Mouse (Mus musculus) kidney, adult 11 months (tissue): ENCODE data around the gene Rap1gds1.

ENCODE experiments used
- DNase-seq: peaks from one replicate; pipeline ENCODE4 v3.0.0; 2022

Rap1gds1 gene

DNA sequence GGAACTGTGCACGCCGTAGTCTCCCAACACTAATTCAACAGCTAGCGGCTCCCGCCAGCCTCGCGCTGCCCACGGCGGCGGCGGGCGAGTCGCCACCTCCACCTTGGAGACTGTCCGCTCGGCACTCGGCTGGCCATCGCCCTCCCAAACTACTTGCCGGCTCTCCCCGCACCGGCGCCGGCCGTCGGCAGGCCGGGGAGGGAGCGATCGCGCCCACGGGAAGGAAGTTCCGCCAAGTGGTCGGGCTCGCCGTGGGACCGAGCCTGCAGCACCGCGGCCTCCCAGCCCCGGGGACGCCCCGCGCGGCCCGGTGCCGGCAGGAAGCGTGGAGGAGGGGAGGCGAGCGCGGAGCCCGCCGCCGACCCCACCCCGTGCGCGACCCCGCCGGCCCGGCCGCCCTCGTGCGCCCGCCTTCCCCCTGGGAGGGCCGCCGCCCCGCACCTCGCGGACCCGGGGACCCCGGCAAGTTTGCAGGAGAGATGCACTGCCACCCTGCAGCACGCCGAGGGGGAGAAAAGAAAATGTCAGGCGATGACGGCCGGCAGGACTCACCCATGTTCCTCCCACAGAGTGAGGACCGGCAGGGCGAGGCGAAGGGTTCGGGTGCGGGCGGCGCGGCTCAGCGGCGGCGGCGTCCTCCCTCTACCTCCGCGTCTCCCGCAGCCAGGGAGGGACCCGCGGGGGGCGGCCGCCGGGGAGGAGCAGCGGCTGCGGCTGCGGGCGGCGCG is at the start of gene Rap1gds1:
Rap1gds1 (minus strand) TSS at position 718 of the 728 bp plus-strand sequence.
- peak; percentile 62 for DNase-seq

DNA sequence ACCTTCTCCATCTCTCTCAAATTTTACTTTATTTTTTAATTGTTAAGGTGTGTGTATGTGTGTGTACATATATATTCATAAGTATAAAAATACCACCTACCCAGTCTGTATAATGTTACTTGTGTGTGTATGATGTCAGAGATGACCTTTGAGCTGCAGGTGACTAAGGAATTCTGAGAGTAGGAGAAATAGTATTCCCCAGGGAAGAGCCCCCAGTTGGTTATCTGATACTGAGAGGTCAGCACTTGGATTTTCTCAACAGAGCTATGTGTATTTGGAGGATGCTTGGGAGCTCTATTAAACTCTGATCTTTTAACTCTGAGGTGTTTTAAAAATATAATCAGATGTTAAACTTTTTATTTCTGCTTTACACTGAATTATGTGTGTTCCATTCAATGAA is 43.4 kb upstream of the Rap1gds1 start:
- DNase-seq = no peak

DNA sequence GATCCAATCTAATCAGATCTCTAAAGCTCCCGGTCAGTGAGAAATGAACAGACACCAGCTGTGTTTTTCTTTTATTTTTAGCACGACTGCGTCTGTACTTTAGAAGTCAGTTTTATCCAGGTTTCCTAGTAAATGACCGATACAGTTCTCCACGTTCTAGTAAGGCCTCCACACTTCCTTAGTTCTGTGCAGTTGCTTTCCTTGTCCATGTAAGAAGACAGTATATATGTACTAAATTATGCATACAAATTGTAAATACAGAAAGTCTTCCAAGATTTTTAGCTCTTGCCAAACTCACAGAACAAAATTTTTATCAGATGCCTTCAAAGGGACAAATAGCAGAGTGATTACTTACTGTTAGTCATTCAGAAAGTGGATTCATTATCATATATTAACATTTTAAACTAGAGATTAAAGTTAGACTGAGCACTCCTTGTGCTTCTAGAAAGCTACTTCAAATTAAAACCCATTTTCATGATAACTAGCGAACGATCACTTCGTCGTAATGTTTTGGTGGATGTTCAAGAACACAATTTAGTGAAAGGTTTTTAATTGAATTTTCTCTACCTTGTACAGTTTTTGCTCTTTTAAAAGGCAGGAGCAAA is 41.8 kb upstream of the Rap1gds1 start:
- no peak for DNase-seq

DNA sequence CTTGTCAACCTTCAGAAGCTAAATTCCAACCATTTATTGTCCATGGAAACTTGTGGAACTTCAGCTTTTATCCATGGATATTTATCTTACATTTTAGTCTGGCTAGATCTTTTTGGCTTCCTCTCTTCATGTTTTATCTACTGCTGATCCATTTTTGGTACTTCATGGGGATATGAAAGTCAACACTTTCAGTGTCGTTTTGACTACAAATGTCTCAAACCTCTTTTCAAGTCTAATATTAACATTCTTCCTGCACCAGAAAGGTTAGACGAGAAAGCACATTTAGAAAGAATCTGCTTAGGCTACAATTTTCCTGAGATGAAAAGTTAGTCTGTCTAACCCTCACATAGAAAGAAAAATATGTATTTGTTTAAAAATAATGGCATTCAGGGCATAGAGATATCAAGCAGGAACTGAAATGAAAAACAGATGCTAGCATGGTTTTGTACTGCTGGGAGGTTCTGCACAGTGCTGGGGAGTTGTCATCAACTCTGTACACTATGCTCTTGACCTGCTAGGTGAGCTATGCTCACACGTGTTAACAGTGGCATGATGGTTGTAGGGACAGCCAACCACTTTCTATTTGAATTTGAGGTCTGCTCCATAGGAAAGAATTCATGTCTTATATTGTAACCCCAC is 37.5 kb upstream of the Rap1gds1 start:
- no peak for DNase-seq

DNA sequence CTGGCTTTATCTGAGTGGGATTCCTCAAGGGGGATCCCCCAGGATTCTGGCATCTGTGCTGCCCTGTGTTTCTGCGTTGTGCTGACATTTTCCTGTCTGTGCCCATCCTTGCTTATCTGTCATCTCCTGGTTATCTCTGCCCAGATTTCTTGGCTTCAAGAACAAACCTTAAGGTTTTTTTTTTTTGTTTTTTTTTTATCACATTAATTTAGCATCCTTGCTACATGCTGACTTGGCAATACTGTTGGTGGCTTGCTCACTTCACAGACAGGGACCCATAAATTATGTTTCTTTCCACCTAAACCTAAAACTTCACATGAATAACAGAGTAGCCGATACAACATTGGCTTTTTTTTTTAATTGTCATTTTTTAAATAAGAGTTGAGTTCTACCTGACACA is 36.9 kb upstream of the Rap1gds1 start:
- no peak for DNase-seq

DNA sequence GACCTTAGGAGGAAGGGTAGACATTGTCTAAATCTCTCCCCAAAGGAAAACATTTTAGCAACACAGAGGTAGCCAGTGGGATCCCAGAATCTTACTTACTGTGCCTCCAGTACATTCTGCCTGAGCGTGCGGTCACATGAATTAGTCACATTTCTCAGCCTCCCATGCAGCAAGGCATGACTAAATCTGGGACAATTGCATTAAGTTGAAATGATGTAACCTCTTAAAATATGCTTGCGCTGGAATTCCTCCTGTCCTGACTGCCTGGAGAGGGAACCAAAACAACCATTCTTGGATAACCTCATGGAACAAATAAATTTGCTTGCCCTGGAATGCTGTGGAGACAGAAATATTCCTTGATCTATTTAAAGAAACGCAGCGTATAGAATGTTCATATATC is 33.2 kb upstream of the Rap1gds1 start:
- DNase-seq = no peak

DNA sequence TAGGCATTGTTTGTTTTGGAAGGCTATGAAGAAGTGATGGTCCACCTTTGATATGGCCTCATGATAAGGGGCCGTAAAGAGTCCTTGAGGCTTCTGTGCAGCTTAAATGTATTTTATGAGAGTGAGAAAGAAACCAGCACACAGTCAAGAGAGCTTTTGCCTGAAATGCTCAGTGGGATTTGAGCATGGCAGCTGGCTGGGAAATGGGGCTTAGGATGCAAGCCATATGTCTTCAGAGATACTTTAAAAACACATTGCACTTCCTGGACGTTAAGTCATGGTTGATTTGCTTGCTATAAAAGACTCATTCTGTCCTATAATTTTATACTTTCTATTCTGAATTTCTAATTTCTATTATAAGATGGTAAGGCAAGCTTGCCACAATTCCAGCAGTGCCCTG is 28.9 kb upstream of the Rap1gds1 start:
- no peak for DNase-seq

DNA sequence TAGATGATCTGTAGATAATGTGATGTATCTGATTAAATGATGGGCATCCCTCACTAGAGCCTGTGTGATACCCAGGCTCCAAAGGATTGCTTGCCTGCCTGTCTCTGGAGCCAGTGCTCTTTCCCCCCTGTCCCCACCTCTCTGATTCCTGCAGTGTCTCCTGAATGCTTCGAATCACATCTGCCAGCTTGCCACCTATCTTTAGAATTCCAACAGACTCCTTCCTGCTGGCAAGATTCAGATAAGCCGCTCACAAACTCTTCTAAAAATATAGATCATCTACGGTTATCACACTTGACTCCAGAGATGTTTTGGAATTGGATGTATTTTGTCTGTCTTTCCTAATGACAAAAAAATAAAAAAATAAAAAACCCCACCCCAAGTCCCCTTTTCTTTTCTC is 28.3 kb upstream of the Rap1gds1 start:
- DNase-seq = no peak

DNA sequence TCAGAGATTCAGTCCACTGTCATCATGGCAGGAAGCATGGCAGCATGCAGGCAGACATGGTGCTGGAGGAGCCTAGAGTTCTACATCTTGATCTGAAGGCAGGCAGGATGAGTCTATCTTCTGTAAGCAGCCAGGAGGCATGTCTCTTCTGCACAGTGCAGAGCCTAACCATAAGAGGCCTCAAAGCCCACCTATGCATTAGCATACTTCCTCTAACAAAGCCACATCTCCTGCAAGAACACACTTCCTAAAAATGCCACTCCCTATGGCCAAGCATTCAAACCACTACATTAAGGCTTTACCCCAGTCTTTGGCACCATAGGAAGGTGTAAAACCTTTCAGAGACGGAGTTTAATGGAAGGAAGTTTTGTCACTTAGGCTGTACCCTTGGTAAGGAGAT is 26.9 kb upstream of the Rap1gds1 start:
- no peak for DNase-seq

DNA sequence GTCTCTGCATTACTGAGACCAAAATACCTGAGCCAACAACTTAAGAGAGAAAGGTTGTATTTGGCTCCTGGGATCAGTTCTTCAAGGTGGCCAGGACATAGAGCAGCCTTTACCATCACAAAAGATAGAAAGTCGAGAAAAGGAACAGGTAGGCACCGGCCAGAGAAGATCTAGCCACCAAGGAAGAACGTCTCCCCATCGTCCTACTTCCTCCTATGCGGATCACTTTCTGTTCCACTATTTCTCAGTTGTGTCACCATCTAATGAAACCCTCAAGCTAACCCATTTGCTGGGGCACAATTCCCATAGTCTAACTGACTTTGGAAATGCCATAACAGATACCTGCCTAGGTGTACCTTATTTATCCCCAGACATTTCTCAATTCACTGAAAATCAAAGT is 24.3 kb upstream of the Rap1gds1 start:
- DNase-seq = no peak

DNA sequence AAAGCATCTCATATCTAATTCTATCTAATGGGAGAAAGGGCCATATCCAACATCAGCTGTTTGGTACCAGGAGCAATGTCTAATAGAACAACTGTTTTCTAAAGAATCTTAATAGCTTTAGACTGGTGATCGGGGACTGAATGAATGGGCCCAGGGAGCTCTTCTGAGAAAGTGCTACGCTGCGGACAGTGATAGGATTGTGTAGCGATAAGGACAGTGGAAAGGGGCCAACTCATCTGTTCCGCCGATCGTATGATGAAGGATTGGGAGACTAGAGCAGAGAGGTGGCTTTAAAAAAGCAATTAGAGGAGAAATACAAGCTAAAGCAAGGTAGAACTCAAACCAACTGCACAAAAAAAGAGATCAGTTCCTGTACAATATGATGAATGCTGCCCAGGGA is 20.9 kb upstream of the Rap1gds1 start:
- no peak for DNase-seq

DNA sequence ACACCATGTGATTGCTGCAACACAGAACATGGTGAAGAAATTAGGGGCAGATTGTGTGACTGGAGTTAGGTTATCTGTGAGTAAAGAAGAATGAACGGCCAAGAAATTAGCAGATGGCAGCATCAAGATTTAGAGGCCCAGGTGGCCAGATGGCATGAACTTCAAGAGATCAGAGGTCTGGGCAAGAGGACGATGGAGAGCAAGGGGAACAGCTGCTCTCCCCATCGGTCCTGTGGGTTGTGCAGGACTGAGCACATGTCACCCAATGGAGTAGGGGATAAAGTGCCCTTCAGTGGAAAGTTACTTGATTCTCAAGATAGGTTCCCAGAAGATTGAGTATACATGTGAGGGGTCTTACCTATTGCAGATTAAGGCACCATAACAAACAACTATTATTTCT is 13.5 kb upstream of the Rap1gds1 start:
- DNase-seq = no peak

DNA sequence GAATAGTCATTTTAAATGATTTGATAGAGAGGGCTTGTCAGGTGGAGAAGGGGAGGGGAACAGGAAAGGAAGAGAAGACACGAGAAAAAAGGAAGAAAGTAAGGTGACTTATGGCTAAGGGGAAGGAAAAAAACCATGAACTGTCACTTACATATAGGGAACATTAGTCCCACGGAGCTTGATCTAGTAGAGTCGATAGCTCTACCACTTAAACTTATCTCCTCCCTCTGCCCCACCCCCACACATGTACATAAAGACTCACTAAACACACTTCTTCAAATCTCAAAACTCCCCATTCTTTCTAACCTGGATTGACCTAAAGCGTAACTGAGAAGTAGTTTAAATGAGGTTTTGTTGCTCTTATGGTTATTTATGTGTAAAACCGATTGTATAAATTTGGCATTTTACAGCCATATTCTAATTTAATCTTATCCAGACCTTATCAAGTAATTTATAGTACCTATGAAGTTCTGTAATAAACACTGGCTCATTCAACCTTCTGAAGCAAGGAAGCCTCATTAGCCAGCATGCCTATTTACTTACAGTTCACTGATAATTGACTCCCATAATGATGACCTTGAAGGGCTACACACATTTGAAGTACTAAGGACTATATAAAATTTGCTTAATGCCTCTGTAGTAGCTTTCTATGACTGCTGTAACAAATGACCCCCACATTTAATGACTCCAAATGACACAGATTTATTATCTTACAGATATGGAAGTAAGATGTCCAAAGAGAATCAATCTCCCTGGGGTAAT is 9.0 kb upstream of the Rap1gds1 start:
- DNase-seq = no peak

DNA sequence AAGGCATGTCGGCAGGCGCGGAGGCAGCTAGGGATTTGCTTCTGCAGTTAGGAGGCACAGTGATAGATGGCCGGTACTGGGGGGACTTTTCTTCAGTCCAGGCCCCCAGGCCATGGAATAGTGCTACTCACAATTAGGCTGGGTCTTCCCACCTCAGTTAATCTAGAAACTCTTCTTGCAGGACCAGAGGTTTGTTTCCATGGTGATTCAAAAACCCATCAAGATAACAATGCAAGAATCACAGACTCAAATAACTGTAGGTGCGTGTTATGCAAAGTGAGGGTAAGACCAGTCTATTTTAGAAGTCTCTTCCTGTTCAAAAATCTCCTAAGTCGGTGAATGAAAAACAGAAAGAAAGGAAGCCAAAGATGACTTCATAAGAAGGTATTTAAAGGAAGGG is 4.8 kb upstream of the Rap1gds1 start:
- no peak for DNase-seq

DNA sequence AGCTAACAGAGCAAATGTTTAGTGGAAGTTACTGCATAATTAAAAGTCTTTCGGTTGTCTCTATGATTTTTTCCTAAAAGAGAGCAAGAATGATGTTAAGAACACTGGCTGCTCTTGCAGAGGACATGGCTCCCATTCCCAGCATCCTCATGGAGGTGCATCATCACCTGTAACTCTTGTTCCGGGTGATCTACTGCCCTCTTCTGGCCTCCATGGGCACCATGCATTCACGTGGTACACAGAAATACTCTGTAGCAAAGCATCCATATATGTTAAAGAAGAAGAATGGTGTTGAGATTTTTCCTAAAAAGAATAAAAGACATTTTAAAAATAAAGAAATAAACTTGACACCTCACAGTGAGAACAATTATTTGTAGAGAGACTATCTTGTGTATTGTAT is 3.0 kb upstream of the Rap1gds1 start:
- no peak for DNase-seq

DNA sequence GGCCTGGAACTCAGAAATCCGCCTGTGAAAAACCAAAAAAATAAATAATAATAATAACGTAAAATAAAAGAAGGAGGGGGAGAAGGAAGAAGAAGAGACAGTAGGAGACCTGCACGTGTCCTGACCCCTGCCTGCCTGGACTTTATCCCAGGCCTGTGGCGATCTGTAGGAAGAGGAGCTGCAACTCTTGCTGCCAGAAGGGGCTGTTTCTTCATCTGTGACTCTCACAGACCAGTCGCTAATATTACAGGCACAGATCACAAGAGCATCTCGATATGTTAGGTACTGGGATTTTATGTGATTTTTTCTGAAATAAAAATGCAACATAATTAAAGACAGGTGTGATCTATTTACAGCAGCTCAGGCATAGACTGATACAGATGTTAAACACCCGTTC is 1.1 kb upstream of the Rap1gds1 start:
- DNase-seq = peak; percentile 8

DNA sequence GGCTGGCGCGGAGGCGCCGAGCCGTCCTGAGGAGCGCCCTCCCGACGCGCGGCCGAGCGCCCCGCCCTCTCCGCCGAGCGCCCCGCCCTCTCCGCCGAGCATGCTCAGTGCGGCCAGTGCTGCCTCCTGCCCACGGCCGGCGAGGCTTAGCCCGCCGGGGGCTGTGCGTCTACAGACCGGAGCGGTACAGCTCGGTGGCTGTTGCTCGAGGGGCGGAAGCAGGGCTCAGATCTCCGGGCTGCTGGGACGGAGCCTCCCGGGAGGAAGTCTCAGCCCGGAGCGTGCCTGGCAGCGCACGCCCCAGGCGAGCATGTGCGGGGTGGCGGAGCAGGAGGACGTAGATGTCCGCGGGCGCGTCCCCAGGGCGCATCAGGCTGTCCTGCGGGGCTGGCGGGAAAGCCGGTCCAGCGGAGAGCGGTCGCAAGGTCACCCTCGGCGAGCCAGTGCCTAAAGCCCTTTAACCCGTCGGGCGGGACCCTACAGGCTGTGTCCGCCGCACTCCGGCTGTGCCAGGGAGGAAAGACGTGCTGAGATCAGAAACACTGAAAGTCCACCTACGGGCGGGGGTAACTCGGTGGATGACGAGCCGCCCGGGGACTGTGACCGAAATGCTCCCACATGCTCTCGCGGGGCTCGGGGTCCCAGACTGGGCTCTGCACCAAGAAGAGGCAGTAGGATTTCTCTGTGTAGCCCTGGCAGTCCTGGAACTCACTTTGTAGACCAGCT is 495 bp upstream of the Rap1gds1 start:
- peak; percentile 86 for DNase-seq

DNA sequence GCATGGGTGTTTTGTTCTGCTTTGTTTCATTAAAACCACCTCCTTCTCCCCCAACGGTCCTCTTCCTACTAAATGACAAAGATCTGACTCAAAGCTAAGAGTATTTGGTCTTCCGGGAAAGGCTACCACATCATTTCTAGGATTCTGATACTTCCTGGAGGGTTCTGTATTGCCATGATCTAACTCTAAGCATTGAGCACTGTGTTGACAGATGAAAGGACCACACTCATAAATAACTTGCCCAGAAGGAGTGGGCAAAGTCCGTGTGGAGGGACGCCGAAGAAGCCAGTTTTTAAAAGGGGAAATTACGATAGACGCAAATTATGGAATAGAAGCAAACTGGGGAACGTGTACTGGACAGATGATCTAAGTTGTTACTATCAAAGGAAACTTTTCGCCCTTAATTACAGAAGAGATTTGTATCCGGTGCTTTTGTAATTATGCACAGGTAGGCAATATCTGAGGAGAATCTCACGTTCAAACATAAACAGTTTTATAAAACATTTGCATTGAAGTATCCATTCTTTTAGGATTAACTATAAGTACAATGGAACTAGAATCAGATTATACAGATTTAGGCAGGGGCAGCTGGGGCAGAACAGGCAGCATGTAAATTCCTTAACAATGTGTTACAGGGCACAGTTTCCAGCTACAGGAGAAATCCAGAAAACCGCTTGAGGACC is 1.1 kb downstream of the Rap1gds1 start:
- DNase-seq = no peak

DNA sequence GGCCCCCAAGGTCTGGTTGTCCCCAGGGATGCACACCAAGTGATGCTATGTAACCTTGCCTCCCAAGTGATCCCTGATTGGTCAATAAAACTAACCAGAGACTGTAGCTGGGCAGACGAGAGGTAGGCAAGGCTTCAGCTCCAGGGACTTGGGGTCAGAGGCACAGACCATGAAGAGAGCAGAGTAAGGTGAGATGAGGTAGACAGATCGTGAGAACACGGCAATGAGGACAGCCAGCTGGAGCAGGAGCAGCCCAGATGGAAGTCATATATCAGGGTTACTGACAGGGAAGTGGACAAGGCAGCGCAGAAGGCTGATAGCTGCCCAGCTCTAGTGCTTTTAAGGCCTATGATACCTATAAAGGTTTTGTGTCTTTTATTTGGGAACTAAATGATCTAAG is 5.5 kb downstream of the Rap1gds1 start:
- no peak for DNase-seq

DNA sequence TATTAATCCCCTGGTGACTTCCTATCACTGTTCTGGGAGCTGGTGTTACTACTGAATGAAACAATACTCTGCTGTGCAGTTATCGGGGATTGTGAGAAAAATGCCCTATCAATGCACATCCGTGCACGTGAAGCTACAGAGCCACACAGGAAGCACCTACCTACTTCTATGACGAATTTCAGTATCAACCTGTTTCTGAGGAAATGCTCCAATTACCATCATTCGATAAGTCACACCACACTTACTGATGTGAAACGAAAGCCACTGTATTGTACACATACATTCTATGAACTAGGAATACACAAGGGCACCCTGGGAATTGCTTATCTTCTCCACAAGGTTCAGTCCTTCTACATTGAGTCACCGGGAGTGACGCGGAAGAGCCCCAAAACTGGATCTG is 10.9 kb downstream of the Rap1gds1 start:
- DNase-seq = no peak

DNA sequence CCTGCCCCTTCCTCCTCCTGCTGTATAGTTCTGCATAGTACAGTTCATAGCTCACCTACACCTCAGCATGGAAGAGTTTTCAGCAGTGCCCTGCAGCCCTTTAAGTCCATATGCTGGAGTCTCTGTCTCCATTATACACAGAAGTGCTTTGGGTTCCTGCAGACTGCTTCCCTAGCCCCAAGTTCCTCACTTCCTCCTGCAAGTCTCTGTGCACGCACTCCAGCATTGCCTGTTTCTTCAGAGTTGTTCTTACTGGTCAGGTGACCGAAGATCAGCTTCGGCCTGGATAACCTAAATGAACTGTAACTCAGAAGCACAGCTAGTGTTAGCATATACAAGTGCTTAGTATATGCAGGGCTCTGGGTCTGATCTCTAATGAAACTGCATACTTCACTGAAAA is 12.9 kb downstream of the Rap1gds1 start:
- no peak for DNase-seq
